Mouse (Mus musculus) midbrain, embryonic 16.5 days (tissue): ENCODE data around the gene Plpp1. TPM values are rescaled to one million over a fixed set of nuclear protein-coding genes. Genes with fewer than 3 reads are reported as not detected.

Experiments used
- ATAC-seq: fragments of 200-750 bp; cut with Nextera tagmentation; 2 replicates; pipeline ENCODE4 v1.8.0; 2017; ENCODE audit warnings: moderate TSS enrichment
- H3K27ac ChIP-seq: fragments of 300-500 bp; sonication (generic); 2 replicates; pipeline ENCODE4 v1.5.1; 2014; ENCODE audit warnings: mild to moderate bottlenecking, low read length, mixed read lengths
- H3K27me3 ChIP-seq: fragments of 300-500 bp; sonication (generic); 2 replicates; pipeline ENCODE4 v1.6.1; 2014; ENCODE audit warnings: low read depth, low read length, mixed read lengths; ENCODE audit not compliant: control insufficient read depth, insufficient read depth
- H3K36me3 ChIP-seq: fragments of 300-500 bp; sonication (generic); 2 replicates; pipeline ENCODE4 v1.6.1; 2014; ENCODE audit warnings: mild to moderate bottlenecking, low read length, moderate library complexity, mixed read lengths; ENCODE audit not compliant: control insufficient read depth, insufficient read depth
- H3K4me1 ChIP-seq: fragments of 300-500 bp; sonication (generic); 2 replicates; pipeline ENCODE4 v1.6.1; 2014; ENCODE audit warnings: mild to moderate bottlenecking, low read length, mixed read lengths; ENCODE audit not compliant: control insufficient read depth, insufficient read depth
- H3K4me2 ChIP-seq: fragments of 300-500 bp; sonication (generic); 2 replicates; pipeline ENCODE4 v1.6.1; 2014; ENCODE audit warnings: mild to moderate bottlenecking, low read length, mixed read lengths
- H3K4me3 ChIP-seq: fragments of 300-500 bp; sonication (generic); 2 replicates; pipeline ENCODE4 v1.5.1; 2014; ENCODE audit warnings: low read depth, mild to moderate bottlenecking, low read length, moderate library complexity, mixed read lengths
- H3K9ac ChIP-seq: fragments of 300-500 bp; sonication (generic); 2 replicates; pipeline ENCODE4 v1.6.1; 2014; ENCODE audit warnings: low read depth, low read length, mixed read lengths
- H3K9me3 ChIP-seq: fragments of 300-500 bp; sonication (generic); replicated peaks from 2 replicates; pipeline ENCODE4 v1.6.1; 2014; ENCODE audit warnings: mild to moderate bottlenecking, low read length, mixed read lengths; ENCODE audit not compliant: control insufficient read depth, poor library complexity, severe bottlenecking
- WGBS: fragments of 180-500 bp; shearing (Covaris S2); extraction: QIAGEN DNeasy Blood & Tissue Kit; methylation state at CpG from one replicate; pipeline ENCODE4 v1.1.7; 2014; 5-methylcytosine and 5-hydroxymethylcytosine counted together
- polyA plus RNA-seq: library from polyadenylated mRNA; unstranded; fragments of >200 nt; fragmentation: Nextera tagmentation; extraction: Ambion mirVana; gene quantifications from 2 replicates; pipeline ENCODE4 v1.2.1, GENCODE M21; 2015

The Plpp1 gene
- polyA plus RNA-seq, 1 experiment from 2014 or later: 69.5 TPM

DNA sequence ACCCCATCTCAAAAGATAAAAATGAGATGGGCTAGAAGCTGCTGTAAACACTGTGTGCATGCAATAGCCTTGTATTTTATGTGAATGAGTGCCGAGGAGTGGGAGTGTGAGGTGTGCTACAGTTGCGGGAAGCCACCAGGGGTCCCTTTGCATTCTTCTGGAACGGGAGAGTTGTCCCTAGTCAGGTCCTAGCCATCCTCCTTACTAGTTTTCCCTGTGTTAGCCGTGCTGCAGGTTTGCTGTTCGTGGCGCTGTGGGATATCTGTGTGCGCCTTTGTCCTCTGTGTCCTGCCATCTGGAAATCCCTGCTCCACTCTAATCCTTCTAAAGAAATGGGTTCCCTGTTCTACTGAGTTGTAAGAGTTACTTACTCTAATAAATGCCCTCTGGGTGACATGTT lies 57.3 kb downstream of the Plpp1 start:
- Histone ChIP-seq H3K27me3 (no peaks in the 10 kb centered on the region), H3K4me3 (no peak overlapping the region), H3K4me1 (no peaks in the 10 kb centered on the region), H3K9ac (no peak overlapping the region), H3K9me3 (no peaks in the 10 kb centered on the region), H3K36me3 (peaks cover 11% of the 10 kb centered on the region; the same call in 1 of the 2 replicates), H3K27ac (no peak overlapping the region), H3K4me2 (no peak overlapping the region)
- no peak for ATAC-seq
- 58% methylated on average over 7 of the region's 7 CpGs for WGBS

DNA sequence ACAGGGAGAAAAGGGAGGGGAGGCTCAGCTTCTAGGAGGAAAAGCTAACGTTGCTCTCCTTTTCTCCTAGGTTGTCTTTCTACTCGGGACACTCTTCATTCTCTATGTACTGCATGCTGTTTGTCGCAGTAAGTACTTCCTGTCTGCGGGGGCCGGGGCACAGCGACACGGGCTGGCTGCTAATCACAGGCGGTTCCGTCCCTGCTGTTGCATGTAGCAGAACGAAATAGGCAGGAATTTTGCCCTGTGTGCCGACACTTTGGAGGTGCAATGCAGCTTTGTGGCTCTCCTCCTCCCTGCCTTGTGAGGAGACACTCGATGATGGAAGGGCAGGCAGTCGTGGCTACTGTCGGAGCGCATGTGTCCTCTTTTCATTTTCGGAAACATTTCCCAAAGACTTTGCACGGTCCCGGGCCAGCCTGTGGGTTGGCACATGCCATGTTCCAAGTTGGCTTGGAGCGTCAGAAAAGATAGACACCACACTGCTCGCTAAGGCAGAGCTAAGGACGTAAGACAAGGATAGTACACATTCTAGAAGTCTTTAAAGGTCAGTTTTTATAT lies 59.1 kb downstream of the Plpp1 start:
- Histone ChIP-seq H3K9me3 (no peaks in the 10 kb centered on the region), H3K4me3 (no peak overlapping the region), H3K27ac (no peak overlapping the region), H3K4me2 (no peak overlapping the region), H3K4me1 (no peaks in the 10 kb centered on the region), H3K27me3 (no peaks in the 10 kb centered on the region), H3K9ac (no peak overlapping the region), H3K36me3 (peaks cover 13% of the 10 kb centered on the region; the same call in 1 of the 2 replicates)
- WGBS: 93% methylated on average over 21 of the region's 21 CpGs
- no peak for ATAC-seq

DNA sequence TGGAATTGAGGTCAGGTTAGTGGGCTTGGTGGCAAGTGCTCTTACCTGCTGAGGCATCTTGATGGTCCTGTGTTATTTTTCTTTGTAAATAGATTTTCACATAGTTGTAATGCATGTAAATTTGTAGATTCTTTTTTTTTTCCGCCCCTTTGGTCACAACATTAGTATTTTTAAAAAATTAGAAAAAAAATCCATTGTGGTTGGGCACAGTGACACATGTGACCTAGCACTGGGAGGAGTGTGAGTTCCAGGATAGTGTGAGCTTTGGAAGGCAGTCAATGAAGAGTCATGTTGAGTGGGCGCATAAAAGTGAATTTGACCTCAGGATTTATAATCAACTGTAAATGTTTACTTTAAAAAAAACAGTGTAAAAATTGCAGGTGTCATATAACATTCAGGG lies 59.8 kb downstream of the Plpp1 start:
- Histone ChIP-seq H3K27me3 (no peaks in the 10 kb centered on the region), H3K27ac (no peak overlapping the region), H3K4me3 (no peak overlapping the region), H3K9me3 (no peaks in the 10 kb centered on the region), H3K9ac (no peak overlapping the region), H3K36me3 (peaks cover 14% of the 10 kb centered on the region; the same call in 1 of the 2 replicates), H3K4me1 (no peaks in the 10 kb centered on the region), H3K4me2 (no peak overlapping the region)
- WGBS: 92% methylated on average over 2 of the region's 2 CpGs
- no peak for ATAC-seq

DNA sequence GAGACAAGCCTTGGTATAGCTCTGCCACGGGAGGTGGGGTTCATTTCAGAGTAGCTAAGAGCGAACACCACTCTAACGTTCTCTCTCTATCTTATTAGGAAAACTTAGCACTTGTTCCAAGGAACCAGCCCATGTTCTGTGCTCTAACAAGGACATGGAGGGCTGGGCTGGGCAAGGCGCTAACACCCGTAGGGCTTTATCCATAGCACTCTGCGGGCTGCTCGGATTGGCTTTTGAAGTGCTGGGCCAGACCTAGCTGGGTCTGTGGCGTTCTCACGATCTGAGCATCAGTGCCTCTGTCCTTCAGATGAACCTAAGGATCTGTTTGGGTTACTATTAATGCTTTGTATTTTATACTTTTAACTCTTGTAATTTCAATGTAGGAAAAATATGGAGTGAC lies 60.3 kb downstream of the Plpp1 start:
- Histone ChIP-seq H3K36me3 (peaks cover 15% of the 10 kb centered on the region; the same call in 1 of the 2 replicates), H3K4me3 (no peak overlapping the region)
- WGBS: 94% methylated on average over 9 of the region's 9 CpGs

DNA sequence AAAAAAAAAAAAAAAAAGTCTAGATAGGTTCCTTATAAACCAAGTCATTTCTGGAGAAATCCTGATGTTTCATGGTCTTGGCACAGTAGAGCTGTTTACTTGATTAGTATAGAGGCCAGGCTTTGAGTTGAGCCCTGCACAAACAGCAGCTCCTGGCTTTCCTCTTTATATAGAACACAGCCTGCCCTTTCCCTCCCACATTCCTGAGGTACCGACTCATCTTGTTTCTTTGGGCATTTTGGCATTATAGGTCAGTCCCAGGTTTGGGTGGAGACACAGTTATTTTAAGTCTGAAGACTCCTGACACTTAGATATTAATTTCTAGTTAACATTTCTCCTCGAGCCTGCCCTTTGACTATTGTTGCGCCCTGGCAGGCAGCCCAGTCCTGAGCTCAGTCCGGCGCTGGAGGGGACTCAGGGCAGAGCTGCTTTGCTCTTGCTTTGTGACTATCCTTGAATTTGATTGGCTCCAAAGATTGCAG lies 61.3 kb downstream of the Plpp1 start:
- Histone ChIP-seq H3K9ac (no peak overlapping the region), H3K4me2 (no peak overlapping the region), H3K27me3 (no peaks in the 10 kb centered on the region), H3K4me1 (no peaks in the 10 kb centered on the region), H3K27ac (no peak overlapping the region), H3K36me3 (peaks cover 15% of the 10 kb centered on the region; the same call in 1 of the 2 replicates), H3K4me3 (no peak overlapping the region), H3K9me3 (no peaks in the 10 kb centered on the region)
- WGBS: 41% methylated on average over 5 of the region's 5 CpGs
- ATAC-seq: no peak

More for the DNA sequence above, 60.3 kb downstream of the Plpp1 start:
- Histone ChIP-seq H3K9me3 (no peaks in the 10 kb centered on the region), H3K4me1 (no peaks in the 10 kb centered on the region), H3K27ac (no peak overlapping the region), H3K27me3 (no peaks in the 10 kb centered on the region), H3K4me2 (no peak overlapping the region), H3K9ac (no peak overlapping the region)
- ATAC-seq: no peak

DNA sequence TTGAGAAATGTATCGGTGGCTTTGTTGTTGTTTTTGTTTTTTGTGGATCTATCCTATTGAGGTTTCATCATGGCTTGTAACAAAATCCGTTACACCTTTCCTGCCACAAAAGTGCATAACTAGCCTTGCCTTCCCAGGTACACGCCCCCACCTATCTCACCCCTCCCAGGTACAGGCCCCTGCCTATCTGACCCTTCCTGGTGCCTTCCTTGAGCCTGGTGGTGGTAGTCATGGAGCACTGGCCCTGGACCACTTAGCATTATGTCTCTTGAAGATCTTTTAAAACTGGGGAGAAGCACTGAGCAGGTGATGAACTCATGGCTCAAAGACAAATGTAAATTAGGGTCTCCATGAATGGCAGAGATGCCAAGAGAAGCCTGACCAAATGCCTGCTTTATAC lies 61.8 kb downstream of the Plpp1 start:
- 70% methylated on average over 3 of the region's 3 CpGs for WGBS
- peaks cover 18% of the 10 kb centered on the region for H3K36me3 ChIP-seq

DNA sequence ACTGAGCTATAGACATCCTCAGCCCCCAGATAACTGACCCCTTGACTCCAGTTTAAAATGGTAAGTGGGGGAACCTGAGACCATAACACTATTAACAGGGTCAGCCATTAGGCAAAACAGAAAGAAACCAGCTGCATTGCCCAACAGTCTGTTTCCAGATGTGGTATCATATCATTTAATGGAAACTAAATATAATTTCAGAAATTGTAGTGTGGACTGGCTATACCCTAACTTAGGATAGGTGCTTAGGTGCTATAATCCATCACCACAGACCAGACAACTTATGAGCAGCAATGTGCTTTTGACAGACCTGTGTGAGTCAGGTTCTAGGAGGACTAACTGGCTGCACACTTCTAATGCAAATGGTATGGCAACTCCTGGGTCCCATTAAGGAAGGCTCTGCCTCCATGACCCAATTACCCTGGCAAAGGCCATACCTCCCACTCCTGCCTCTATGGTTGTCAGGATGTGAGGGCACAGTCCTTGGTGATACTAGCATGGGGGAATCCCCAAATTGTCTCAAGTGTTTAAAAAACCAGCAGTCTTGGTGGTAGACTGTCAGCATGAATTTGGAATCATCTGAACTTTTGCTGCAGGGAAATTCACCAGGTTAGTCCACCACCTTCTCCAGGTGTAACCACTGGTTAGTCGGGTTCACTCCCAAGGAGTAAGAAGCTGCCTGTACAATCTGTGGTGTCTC lies 62.5 kb downstream of the Plpp1 start:
- H3K4me3 ChIP-seq: no peak overlapping the region
- whole genome bisulfite sequencing: 95% methylated on average over 1 of the region's 1 CpGs
- H3K27me3 ChIP-seq: no peaks in the 10 kb centered on the region
- no peak for ATAC-seq
- no peaks in the 10 kb centered on the region for H3K9me3 ChIP-seq
- no peak overlapping the region for H3K27ac ChIP-seq
- peaks cover 23% of the 10 kb centered on the region for H3K36me3 ChIP-seq
- no peak overlapping the region for H3K4me2 ChIP-seq
- no peak overlapping the region for H3K9ac ChIP-seq
- no peaks in the 10 kb centered on the region for H3K4me1 ChIP-seq

More for the DNA sequence above, 61.8 kb downstream of the Plpp1 start:
- Histone ChIP-seq H3K9me3 (no peaks in the 10 kb centered on the region), H3K9ac (no peak overlapping the region), H3K4me1 (no peaks in the 10 kb centered on the region), H3K27me3 (no peaks in the 10 kb centered on the region), H3K4me2 (no peak overlapping the region), H3K4me3 (no peak overlapping the region), H3K27ac (no peak overlapping the region)
- no peak for ATAC-seq

DNA sequence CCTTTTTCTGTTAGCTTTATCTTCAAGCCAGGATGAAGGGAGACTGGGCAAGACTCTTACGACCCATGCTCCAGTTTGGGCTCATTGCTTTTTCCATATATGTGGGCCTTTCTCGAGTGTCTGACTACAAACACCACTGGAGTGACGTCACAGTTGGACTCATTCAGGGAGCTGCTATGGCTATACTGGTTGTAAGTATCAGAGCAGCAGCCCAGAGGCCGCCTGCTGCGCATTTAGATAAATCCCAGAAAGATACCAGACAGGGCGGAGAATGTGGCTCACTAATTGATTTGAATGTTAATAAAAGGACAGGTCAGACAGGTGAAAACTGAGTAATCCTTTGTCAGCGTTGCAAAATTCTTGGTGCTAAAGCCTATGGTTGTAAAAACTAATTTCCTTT lies 66.2 kb downstream of the Plpp1 start:
- Histone ChIP-seq H3K27me3 (no peaks in the 10 kb centered on the region), H3K4me2 (no peak overlapping the region), H3K9me3 (no peaks in the 10 kb centered on the region), H3K4me3 (no peak overlapping the region), H3K4me1 (no peaks in the 10 kb centered on the region), H3K27ac (no peak overlapping the region), H3K9ac (no peak overlapping the region), H3K36me3 (peaks cover 34% of the 10 kb centered on the region)
- WGBS: 87% methylated on average over 7 of the region's 7 CpGs
- ATAC-seq: no peak

DNA sequence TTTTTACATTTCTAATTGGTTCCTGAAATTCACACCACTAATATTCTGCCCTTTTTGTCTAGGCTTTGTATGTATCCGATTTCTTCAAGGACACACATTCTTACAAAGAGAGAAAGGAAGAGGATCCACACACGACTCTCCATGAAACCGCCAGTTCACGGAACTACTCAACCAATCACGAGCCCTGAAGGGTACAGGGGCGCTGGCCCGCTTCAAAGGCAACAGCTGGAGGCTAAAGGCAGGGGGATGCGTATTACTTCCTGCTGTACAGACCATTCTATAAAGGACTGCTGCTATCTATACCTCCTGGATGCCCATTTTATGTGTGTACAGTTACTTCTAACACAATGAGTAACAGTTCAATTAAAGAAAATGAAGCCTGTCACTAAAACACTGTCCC lies 66.8 kb downstream of the Plpp1 start:
- Histone ChIP-seq H3K9me3 (no peaks in the 10 kb centered on the region), H3K4me2 (no peak overlapping the region), H3K9ac (no peak overlapping the region), H3K27me3 (no peaks in the 10 kb centered on the region), H3K36me3 (peaks cover 39% of the 10 kb centered on the region), H3K4me1 (no peaks in the 10 kb centered on the region), H3K4me3 (no peak overlapping the region), H3K27ac (no peak overlapping the region)
- ATAC-seq: no peak
- 91% methylated on average over 8 of the region's 8 CpGs for WGBS
